Mouse (Mus musculus): ENCODE data around the gene Dhrs13.

DNA sequence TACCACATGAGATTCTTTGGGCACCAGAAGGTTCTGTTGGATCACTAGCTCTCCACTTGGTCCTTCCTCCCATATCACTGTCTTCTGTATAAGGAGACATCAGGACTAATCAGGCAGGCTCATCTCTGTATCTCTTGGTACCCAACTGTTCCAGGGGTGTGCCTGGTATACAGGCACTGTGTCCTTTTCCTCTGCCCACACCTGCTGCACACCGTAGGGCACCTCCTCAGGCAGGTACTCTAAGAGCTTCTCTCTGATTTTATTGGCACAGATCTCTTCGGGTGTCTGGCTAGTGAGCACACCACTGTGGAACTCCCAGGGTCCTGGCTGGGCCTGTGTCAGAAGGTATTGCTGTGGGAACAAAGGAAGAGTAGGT is 42.2 kb downstream of the Dhrs13 start:
- TF ChIP-seq ZC3H11A (IDR thresholded peaks at IDR 0.05; ENCODE audit: borderline replicate concordance, low read depth, low read length) (no peak), MAFK (IDR thresholded peaks at IDR 0.05; ENCODE audit: insufficient read depth, low read depth, low read length) (no peak), ZNF384 (IDR thresholded peaks at IDR 0.05; ENCODE audit: low read depth, low read length) (no peak), CHD2 (IDR thresholded peaks at IDR 0.05; ENCODE audit: low read depth, low read length) (no peak)
